Mouse (Mus musculus) small intestine, adult 2 months (tissue): ENCODE measurements at regions not wholly inside any gene's neighbourhood (a gene's known extent, or its start where the extent isn't known, plus 50 kb on each side); places are given as distances from the start of the nearest gene placed in this dataset.

Experiments used
- CTCF ChIP-seq: fragments of 200-500 bp; IDR thresholded peaks from 2 replicates; pipeline ENCODE4 v1.5.1; 2012; ENCODE audit warnings: low read depth, mild to moderate bottlenecking, control low read depth, inconsistent platforms, low read length, moderate library complexity, mixed read lengths; ENCODE audit not compliant: insufficient replicate concordance, insufficient read length; ENCODE audit errors: extremely low read depth
- POLR2A ChIP-seq: fragments of 200-500 bp; IDR thresholded peaks from 2 replicates; pipeline ENCODE4 v1.6.1; 2012; ENCODE audit warnings: low read depth, mild to moderate bottlenecking, control low read depth, inconsistent platforms, low read length, moderate library complexity

DNA sequence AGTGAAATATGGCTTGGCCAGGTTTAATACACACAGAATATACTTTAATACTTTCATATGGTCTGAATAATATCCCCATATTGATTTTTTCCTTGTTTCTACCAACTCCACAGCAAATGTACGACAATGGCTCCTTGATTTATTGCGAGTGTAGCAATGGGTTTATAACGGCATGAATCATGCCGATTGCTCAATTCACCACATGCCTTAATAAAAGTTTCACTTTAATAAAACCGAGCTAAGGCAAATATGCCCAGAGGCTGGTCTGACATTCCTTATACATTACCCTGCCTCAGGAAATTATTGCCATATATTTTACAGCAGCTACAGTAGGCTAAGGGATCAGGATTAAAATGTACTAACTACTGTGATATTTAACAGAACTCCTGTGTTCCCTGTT, 201.2 kb upstream of the Osr1 start:
- no peak for TF ChIP-seq CTCF
- TF ChIP-seq POLR2A = no peak
